Mouse (Mus musculus): ENCODE data around the gene Pdzd4. TPM values are rescaled to one million over a fixed set of nuclear protein-coding genes. Genes with fewer than 3 reads are reported as not detected.

Pdzd4 gene
- 5.6 and 8.9 TPM in 2 replicates for polyA plus RNA-seq (2011; ENCODE audit: insufficient read length, low read depth, missing spikeins)

- Histone ChIP-seq H3K27ac (ENCODE audit: insufficient read depth, low read length) (no peak within 1 kb of the TSS), H3K4me1 (ENCODE audit: control insufficient read depth, insufficient read depth, low read length) (no peaks in the 10 kb centered on the region), H3K4me3 (ENCODE audit: insufficient read depth, low read length) (peak within 1 kb of the TSS; percentile 59)
- TF ChIP-seq CTCF (IDR thresholded peaks at IDR 0.05; ENCODE audit: borderline replicate concordance, insufficient read depth, low read length) (no peak), POLR2A (IDR thresholded peaks at IDR 0.05; ENCODE audit: low read depth, low read length) (peak; percentile 35; the same call in 1 of the 2 replicates)
Observed at GRCm38 (mm10) chrX:73824185-73825151, at the start of gene Pdzd4. Gene Pdzd4, minus strand, starts transcription at chrX:73824969.

GRCm38 (mm10) chrX:73871956-73872355 lies 47.2 kb upstream of the Pdzd4 start:
- no peaks in the 10 kb centered on the region for H3K4me1 ChIP-seq (ENCODE audit: control insufficient read depth, insufficient read depth, low read length)
- TF ChIP-seq CTCF (IDR thresholded peaks at IDR 0.05; ENCODE audit: borderline replicate concordance, insufficient read depth, low read length) (no peak), POLR2A (IDR thresholded peaks at IDR 0.05; ENCODE audit: low read depth, low read length) (no peak)
- no peak overlapping the region for H3K27ac ChIP-seq (ENCODE audit: insufficient read depth, low read length)
- H3K4me3 ChIP-seq (ENCODE audit: insufficient read depth, low read length) = no peak overlapping the region

GRCm38 (mm10) chrX:73871474-73871873 lies 46.7 kb upstream of the Pdzd4 start:
- Histone ChIP-seq H3K27ac (ENCODE audit: insufficient read depth, low read length) (no peak overlapping the region), H3K4me1 (ENCODE audit: control insufficient read depth, insufficient read depth, low read length) (no peaks in the 10 kb centered on the region), H3K4me3 (ENCODE audit: insufficient read depth, low read length) (no peak overlapping the region)
- no peak for TF ChIP-seq CTCF (IDR thresholded peaks at IDR 0.05; ENCODE audit: borderline replicate concordance, insufficient read depth, low read length)

- TF ChIP-seq CTCF (IDR thresholded peaks at IDR 0.05; ENCODE audit: borderline replicate concordance, insufficient read depth, low read length) (peak; percentile 23; the same call in 1 of the 2 replicates), POLR2A (IDR thresholded peaks at IDR 0.05; ENCODE audit: low read depth, low read length) (no peak)
- H3K4me3 ChIP-seq (ENCODE audit: insufficient read depth, low read length) = no peak overlapping the region
Observed at GRCm38 (mm10) chrX:73869334-73869733, 44.6 kb upstream of the Pdzd4 start.

GRCm38 (mm10) chrX:73867852-73868251 lies 43.1 kb upstream of the Pdzd4 start:
- Histone ChIP-seq H3K4me1 (ENCODE audit: control insufficient read depth, insufficient read depth, low read length) (no peaks in the 10 kb centered on the region), H3K4me3 (ENCODE audit: insufficient read depth, low read length) (no peak overlapping the region), H3K27ac (ENCODE audit: insufficient read depth, low read length) (no peak overlapping the region)
- TF ChIP-seq CTCF (IDR thresholded peaks at IDR 0.05; ENCODE audit: borderline replicate concordance, insufficient read depth, low read length) (no peak), POLR2A (IDR thresholded peaks at IDR 0.05; ENCODE audit: low read depth, low read length) (no peak)

More at GRCm38 (mm10) chrX:73869334-73869733, 44.6 kb upstream of the Pdzd4 start:
- Histone ChIP-seq H3K4me1 (ENCODE audit: control insufficient read depth, insufficient read depth, low read length) (no peaks in the 10 kb centered on the region), H3K27ac (ENCODE audit: insufficient read depth, low read length) (no peak overlapping the region)

GRCm38 (mm10) chrX:73867256-73867655 lies 42.5 kb upstream of the Pdzd4 start:
- Histone ChIP-seq H3K4me3 (ENCODE audit: insufficient read depth, low read length) (no peak overlapping the region), H3K27ac (ENCODE audit: insufficient read depth, low read length) (no peak overlapping the region), H3K4me1 (ENCODE audit: control insufficient read depth, insufficient read depth, low read length) (no peaks in the 10 kb centered on the region)
- TF ChIP-seq CTCF (IDR thresholded peaks at IDR 0.05; ENCODE audit: borderline replicate concordance, insufficient read depth, low read length) (no peak), POLR2A (IDR thresholded peaks at IDR 0.05; ENCODE audit: low read depth, low read length) (no peak)

GRCm38 (mm10) chrX:73864692-73865091 lies 39.9 kb upstream of the Pdzd4 start:
- TF ChIP-seq CTCF (IDR thresholded peaks at IDR 0.05; ENCODE audit: borderline replicate concordance, insufficient read depth, low read length) = no peak
- no peak for TF ChIP-seq POLR2A (IDR thresholded peaks at IDR 0.05; ENCODE audit: low read depth, low read length)
- Histone ChIP-seq H3K4me1 (ENCODE audit: control insufficient read depth, insufficient read depth, low read length) (no peaks in the 10 kb centered on the region), H3K27ac (ENCODE audit: insufficient read depth, low read length) (no peak overlapping the region), H3K4me3 (ENCODE audit: insufficient read depth, low read length) (no peak overlapping the region)

- no peak overlapping the region for H3K27ac ChIP-seq (ENCODE audit: insufficient read depth, low read length)
- H3K4me3 ChIP-seq (ENCODE audit: insufficient read depth, low read length) = no peak overlapping the region
- no peaks in the 10 kb centered on the region for H3K4me1 ChIP-seq (ENCODE audit: control insufficient read depth, insufficient read depth, low read length)
- TF ChIP-seq POLR2A (IDR thresholded peaks at IDR 0.05; ENCODE audit: low read depth, low read length) = no peak
- no peak for TF ChIP-seq CTCF (IDR thresholded peaks at IDR 0.05; ENCODE audit: borderline replicate concordance, insufficient read depth, low read length)
Observed at GRCm38 (mm10) chrX:73855087-73855408, 30.3 kb upstream of the Pdzd4 start.

- Histone ChIP-seq H3K27ac (ENCODE audit: insufficient read depth, low read length) (no peak overlapping the region), H3K4me3 (ENCODE audit: insufficient read depth, low read length) (no peak overlapping the region), H3K4me1 (ENCODE audit: control insufficient read depth, insufficient read depth, low read length) (no peaks in the 10 kb centered on the region)
- TF ChIP-seq POLR2A (IDR thresholded peaks at IDR 0.05; ENCODE audit: low read depth, low read length) (no peak), CTCF (IDR thresholded peaks at IDR 0.05; ENCODE audit: borderline replicate concordance, insufficient read depth, low read length) (no peak)
Observed at GRCm38 (mm10) chrX:73854326-73855086, 29.7 kb upstream of the Pdzd4 start.

Data from embryonic fibroblast, embryonic 13.5 days (primary cell).